Mouse (Mus musculus) liver, embryonic 11.5 days (tissue): ENCODE data around the gene Abhd17c. TPM values are rescaled to one million over a fixed set of nuclear protein-coding genes. Genes with fewer than 3 reads are reported as not detected.
A peak's percentile ranks its signal among the peaks of the same experiment; 100 is the strongest.
"Not testable (repeated sequence)": the region's sequence is repeated elsewhere in the genome, so short reads cannot be mapped to it uniquely, and the experiment has no call there.

Experiments used
- ATAC-seq: fragments of 200-750 bp; cut with Nextera tagmentation; replicated peaks from 2 replicates; pipeline ENCODE4 v1.8.0; 2017; ENCODE audit warnings: moderate number of reproducible peaks, mild to moderate bottlenecking, moderate TSS enrichment, moderate library complexity; ENCODE audit not compliant: low FRiP score
- DNase-seq: peaks from one replicate; pipeline ENCODE4 v3.0.0-alpha.2; 2017; ENCODE audit warnings: low spot score
- H3K27ac ChIP-seq: fragments of 300-500 bp; sonication (generic); 2 replicates; pipeline ENCODE4 v1.5.1; 2014; ENCODE audit warnings: mild to moderate bottlenecking, low read depth, low read length, control low read depth
- H3K27me3 ChIP-seq: fragments of 300-500 bp; sonication (generic); replicated peaks from 2 replicates; pipeline ENCODE4 v1.6.1; 2014; ENCODE audit warnings: low read length, mixed read lengths; ENCODE audit not compliant: control insufficient read depth, insufficient read depth
- H3K36me3 ChIP-seq: fragments of 300-500 bp; sonication (generic); 2 replicates; pipeline ENCODE4 v1.6.1; 2014; ENCODE audit warnings: mild to moderate bottlenecking, low read length, moderate library complexity, mixed read lengths; ENCODE audit not compliant: control insufficient read depth, insufficient read depth
- H3K4me1 ChIP-seq: fragments of 300-500 bp; sonication (generic); replicated peaks from 2 replicates; pipeline ENCODE4 v1.6.1; 2014; ENCODE audit warnings: low read length, mixed read lengths; ENCODE audit not compliant: control insufficient read depth, insufficient read depth
- H3K4me2 ChIP-seq: fragments of 300-500 bp; sonication (generic); 2 replicates; pipeline ENCODE4 v1.6.1; 2014; ENCODE audit warnings: mild to moderate bottlenecking, control low read depth, moderate library complexity
- H3K4me3 ChIP-seq: fragments of 300-500 bp; sonication (generic); 2 replicates; pipeline ENCODE4 v1.5.1; 2014; ENCODE audit warnings: low read depth, low read length, control low read depth
- H3K9ac ChIP-seq: fragments of 300-500 bp; sonication (generic); 2 replicates; pipeline ENCODE4 v1.6.1; 2014; ENCODE audit warnings: low read depth, low read length, control low read depth
- H3K9me3 ChIP-seq: fragments of 300-500 bp; sonication (generic); 2 replicates; pipeline ENCODE4 v1.6.1; 2016; ENCODE audit warnings: low read length, inconsistent platforms, mixed read lengths; ENCODE audit not compliant: control insufficient read depth
- WGBS: fragments of 180-500 bp; shearing (Covaris S2); extraction: QIAGEN DNeasy Blood & Tissue Kit; methylation state at CpG from one replicate; pipeline ENCODE4 v1.1.7; 2014; 5-methylcytosine and 5-hydroxymethylcytosine counted together
- polyA plus RNA-seq: library from polyadenylated mRNA; unstranded; fragments of >200 nt; fragmentation: Nextera tagmentation; extraction: Ambion mirVana; gene quantifications from 2 replicates; pipeline ENCODE4 v1.2.1, GENCODE M21; 2014

Abhd17c gene
- polyA plus RNA-seq, 1 experiment from 2014 or later = 41.3 TPM

DNA sequence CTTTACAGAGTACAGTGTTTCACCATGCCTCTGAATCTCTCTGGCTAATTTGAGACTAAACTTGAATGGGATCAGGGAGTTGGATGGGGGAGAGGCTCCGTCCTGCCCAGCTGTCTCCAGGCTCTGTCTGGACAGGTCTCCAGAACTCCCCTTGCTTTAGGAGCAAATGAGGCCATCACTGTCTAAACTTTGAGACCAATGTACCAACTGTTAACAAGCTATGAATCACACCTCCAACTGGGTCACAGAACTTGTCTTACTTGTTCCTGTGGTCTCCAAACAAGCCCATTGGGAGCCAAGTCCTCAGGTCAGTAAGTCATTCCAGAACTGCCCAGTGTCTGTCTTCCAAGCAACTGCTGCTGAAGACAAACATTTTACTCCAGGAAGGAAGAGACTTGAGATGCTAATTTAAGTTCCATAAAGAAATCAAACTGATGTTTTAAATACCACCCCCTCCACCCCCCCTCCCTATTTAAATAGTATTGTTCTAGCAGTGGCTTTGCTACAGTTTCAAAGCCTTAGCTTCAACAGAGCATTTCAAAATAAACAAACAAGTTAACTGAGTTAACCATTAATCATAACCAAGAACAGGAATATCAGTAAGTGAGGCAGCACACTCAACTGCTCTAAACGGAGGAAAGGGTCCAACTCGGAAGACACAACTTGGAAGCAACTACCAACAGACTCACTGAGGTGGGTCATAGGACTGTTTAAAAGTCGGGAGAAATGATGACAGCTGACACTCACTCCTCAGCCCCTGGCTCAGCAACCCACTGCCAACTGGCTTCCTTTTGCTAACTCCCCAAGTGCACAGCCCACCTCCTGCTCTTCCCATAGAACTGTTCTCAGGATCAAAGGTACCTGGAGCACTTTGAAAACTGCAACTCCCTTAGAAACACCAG, 15.6 kb downstream of the Abhd17c start:
- Histone ChIP-seq H3K9me3 (no peaks in the 10 kb centered on the region), H3K27me3 (no peaks in the 10 kb centered on the region), H3K36me3 (no peaks in the 10 kb centered on the region), H3K4me2 (peak overlapping the region; percentile 29), H3K4me3 (no peak overlapping the region), H3K9ac (no peak overlapping the region), H3K4me1 (peaks cover 18% of the 10 kb centered on the region), H3K27ac (no peak overlapping the region)
- no peak for ATAC-seq
- no peak for DNase-seq
- 56% methylated on average over 4 of the region's 4 CpGs for WGBS

DNA sequence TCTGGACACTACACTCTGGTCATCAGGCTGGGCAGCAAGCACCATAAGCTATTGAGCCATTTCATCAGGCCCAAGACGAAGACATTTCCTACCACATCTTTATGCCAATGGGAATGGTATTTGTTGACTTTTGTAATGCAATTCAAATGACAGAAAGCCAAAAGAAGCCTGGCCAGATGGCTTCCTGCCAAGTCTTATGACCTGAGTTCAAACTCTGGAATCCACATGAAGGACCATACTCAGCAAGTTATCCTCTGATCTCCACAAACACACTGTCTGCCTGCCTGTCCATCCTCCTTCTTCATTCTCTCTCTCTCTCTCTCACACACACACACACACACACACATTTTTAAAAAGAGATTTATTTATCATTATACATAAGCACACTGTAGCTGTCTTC, 19.0 kb downstream of the Abhd17c start:
- Histone ChIP-seq H3K9ac (no peak overlapping the region), H3K4me1 (peaks cover 16% of the 10 kb centered on the region), H3K4me2 (no peak overlapping the region), H3K9me3 (no peaks in the 10 kb centered on the region), H3K36me3 (no peaks in the 10 kb centered on the region), H3K4me3 (no peak overlapping the region), H3K27ac (no peak overlapping the region), H3K27me3 (no peaks in the 10 kb centered on the region)
- DNase-seq (no peak), ATAC-seq (no peak)
- 83% methylated on average over 1 of the region's 1 CpGs for WGBS

DNA sequence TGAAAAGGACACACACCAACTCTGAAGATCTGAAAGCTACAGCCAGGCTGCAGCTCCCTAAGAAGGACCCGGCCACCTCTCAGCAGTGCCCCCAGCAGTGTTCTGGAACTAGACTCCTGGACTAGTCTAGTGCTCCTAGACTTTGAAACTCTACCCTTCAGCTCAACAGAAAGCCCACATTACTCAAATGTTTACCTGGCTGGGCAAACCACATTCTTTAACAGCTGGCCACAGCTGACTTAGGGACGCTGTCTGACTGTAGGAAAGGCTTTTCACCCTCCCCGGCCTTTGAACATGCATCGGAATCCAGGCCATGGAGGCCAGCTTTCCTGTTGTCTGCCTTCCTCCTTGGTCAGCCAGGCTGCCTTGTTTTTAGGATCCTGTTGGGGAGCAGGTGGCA, 20.0 kb downstream of the Abhd17c start:
- Histone ChIP-seq H3K9ac (no peak overlapping the region), H3K36me3 (no peaks in the 10 kb centered on the region), H3K27ac (no peak overlapping the region), H3K27me3 (no peaks in the 10 kb centered on the region), H3K4me1 (peaks cover 16% of the 10 kb centered on the region), H3K9me3 (no peaks in the 10 kb centered on the region), H3K4me2 (no peak overlapping the region), H3K4me3 (no peak overlapping the region)
- 78% methylated on average over 4 of the region's 4 CpGs for WGBS
- DNase-seq (no peak), ATAC-seq (peak; percentile 46; the same call in 1 of the 2 replicates)

DNA sequence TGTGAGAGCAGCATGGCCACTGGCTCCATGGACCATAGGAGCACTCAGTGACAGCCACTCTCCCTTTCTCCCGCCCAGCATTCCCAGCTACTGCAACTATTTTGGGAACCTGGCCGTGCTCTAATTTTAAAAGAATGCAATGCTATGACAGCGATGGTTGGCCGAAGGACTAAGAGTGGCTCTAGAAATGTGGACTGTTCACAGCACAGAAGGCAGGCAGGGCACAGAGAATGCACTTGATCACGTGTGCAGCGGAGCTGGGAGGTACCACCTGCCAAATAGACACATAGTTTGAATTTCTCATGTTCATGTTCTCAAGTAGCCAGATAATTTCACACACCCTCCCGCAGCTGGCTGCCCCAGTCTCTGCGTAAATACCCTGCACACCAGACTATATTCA, 23.0 kb downstream of the Abhd17c start:
- Histone ChIP-seq H3K9ac (no peak overlapping the region), H3K4me2 (no peak overlapping the region), H3K9me3 (no peaks in the 10 kb centered on the region), H3K27me3 (no peaks in the 10 kb centered on the region), H3K27ac (no peak overlapping the region), H3K4me1 (peaks cover 10% of the 10 kb centered on the region), H3K4me3 (no peak overlapping the region), H3K36me3 (no peaks in the 10 kb centered on the region)
- no peak for ATAC-seq
- no peak for DNase-seq
- WGBS = 78% methylated on average over 8 of the region's 8 CpGs

DNA sequence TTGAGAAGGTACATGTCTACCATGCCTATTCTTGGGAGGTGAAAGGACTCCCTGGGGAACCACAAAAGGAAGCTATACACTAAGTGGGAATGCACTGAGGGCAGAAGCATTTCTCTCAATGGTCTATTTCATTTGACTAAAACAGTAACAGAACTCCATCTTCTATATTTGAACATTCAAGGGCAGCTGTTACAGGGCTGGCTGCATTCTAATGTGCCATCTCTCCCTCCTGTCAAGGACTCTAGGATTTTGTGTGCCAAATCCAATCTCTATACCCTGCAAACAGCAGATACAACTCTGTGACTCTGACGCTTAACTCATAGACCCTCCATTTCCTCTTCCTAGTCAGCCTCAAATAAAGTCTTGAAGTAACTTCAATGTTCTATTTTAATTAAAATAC, 26.0 kb downstream of the Abhd17c start:
- H3K4me2 ChIP-seq = no peak overlapping the region
- H3K9ac ChIP-seq = no peak overlapping the region
- no peaks in the 10 kb centered on the region for H3K9me3 ChIP-seq
- H3K36me3 ChIP-seq = no peaks in the 10 kb centered on the region
- H3K27ac ChIP-seq = no peak overlapping the region
- no peaks in the 10 kb centered on the region for H3K27me3 ChIP-seq
- WGBS = 72% methylated on average over 1 of the region's 1 CpGs
- DNase-seq (no peak), ATAC-seq (no peak)
- H3K4me3 ChIP-seq = no peak overlapping the region
- peaks cover 26% of the 10 kb centered on the region for H3K4me1 ChIP-seq

DNA sequence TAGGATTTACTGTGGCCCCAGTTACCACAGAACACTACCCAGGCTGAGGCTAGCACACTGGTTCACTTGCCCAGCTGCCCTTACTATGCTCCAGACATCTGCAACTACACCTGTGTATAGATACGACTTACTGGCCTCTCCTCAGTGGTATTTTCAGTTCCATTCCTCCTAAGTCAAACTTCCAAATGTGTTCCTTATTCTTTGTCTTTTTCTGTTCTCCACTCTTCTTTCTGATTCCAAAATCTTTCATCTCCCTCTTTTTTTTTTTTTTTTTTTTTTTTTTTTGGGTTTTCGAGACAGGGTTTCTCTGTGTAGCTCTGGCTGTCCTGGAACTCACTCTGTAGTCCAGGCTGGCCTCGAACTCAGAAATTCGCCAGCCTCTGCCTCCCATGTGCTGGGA, 28.0 kb downstream of the Abhd17c start:
- H3K27me3 ChIP-seq, H3K27ac ChIP-seq, H3K9me3 ChIP-seq, DNase-seq, H3K4me2 ChIP-seq, H3K36me3 ChIP-seq, H3K9ac ChIP-seq, H3K4me3 ChIP-seq, ATAC-seq: not testable (repeated sequence)
- WGBS = 87% methylated on average over 3 of the region's 4 CpGs
- H3K4me1 ChIP-seq = peaks cover 27% of the 10 kb centered on the region

DNA sequence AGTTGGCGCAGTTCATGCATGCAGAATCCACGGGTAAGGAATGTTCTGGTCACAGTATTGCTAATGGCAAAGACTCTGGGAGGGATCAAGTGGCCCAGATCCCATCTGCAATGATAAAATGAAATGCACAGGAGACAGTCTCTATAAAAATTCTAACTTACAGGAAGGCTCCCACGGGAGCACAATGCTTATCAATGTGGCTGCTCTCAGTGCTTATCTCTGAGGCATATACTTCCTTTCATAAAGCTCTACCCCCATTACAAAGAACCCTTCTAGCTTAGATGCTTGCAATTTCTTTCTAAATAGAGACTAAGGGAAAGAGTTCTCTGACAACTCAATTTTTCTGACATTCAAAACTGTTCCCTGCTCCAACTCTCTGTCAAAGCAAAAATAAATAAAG, 29.9 kb downstream of the Abhd17c start:
- Histone ChIP-seq H3K4me3 (no peak overlapping the region), H3K36me3 (no peaks in the 10 kb centered on the region), H3K27me3 (no peaks in the 10 kb centered on the region), H3K27ac (no peak overlapping the region), H3K4me2 (no peak overlapping the region), H3K9me3 (no peaks in the 10 kb centered on the region), H3K4me1 (peaks cover 27% of the 10 kb centered on the region), H3K9ac (no peak overlapping the region)
- ATAC-seq = no peak
- 56% methylated on average over 3 of the region's 3 CpGs for WGBS
- DNase-seq = no peak

DNA sequence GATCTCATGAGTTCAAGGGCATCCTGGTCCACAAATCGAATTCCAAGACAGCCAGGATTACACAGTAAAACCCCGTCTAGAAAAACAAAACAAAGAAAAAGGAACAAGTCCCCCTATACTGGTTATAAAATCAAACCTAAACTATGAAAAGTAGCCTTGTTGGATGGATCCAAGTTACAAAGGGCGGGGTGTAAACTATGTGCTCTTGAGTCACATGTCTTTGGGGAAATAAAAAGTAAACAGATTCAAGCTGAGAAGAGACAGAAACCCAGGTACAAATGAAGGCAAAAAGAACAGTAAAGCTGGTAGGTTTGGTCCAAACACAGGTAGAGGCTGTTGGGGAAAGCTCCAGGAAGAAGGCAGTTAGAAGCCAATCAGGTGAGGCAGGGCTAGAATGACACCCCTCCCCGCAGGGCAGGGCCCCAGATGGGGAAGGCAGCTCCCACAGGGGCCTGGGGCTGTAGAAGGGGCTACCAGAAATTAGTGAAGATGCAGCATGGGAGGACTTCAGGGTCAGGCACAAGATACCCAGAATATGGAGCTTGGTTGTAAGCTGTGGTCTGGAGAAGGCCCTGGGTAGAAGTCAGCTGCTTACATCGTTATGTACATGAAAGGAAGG, 31.4 kb downstream of the Abhd17c start:
- Histone ChIP-seq H3K9ac (no peak overlapping the region), H3K9me3 (no peaks in the 10 kb centered on the region), H3K4me2 (no peak overlapping the region), H3K27me3 (no peaks in the 10 kb centered on the region), H3K36me3 (no peaks in the 10 kb centered on the region), H3K4me1 (peaks cover 27% of the 10 kb centered on the region), H3K27ac (no peak overlapping the region), H3K4me3 (no peak overlapping the region)
- DNase-seq (no peak), ATAC-seq (no peak)
- 58% methylated on average over 5 of the region's 5 CpGs for whole genome bisulfite sequencing
